Mouse (Mus musculus) limb, embryonic 11.5 days (tissue): ENCODE measurements around the gene Mrpl33. TPM values are rescaled to one million over a fixed set of nuclear protein-coding genes. Genes with fewer than 3 reads are reported as not detected.

Experiments
- ATAC-seq: fragments of 200-750 bp; cut with Nextera tagmentation; 2 replicates; pipeline ENCODE4 v1.8.0; 2017; ENCODE audit warnings: low read depth; ENCODE audit not compliant: insufficient number of reproducible peaks, low FRiP score, low TSS enrichment
- DNase-seq: peaks from one replicate; pipeline ENCODE4 v3.0.0-alpha.2; 2015; ENCODE audit warnings: low spot score
- H3K27ac ChIP-seq: fragments of 300-500 bp; sonication (generic); replicated peaks from 2 replicates; pipeline ENCODE4 v1.5.1; 2014; ENCODE audit warnings: low read depth, mild to moderate bottlenecking, low read length
- H3K27me3 ChIP-seq: fragments of 300-500 bp; sonication (generic); 2 replicates; pipeline ENCODE4 v1.6.1; 2014; ENCODE audit warnings: mild to moderate bottlenecking, low read length, mixed read lengths; ENCODE audit not compliant: control insufficient read depth, insufficient read depth
- H3K36me3 ChIP-seq: fragments of 300-500 bp; sonication (generic); 2 replicates; pipeline ENCODE4 v1.6.1; 2014; ENCODE audit warnings: mild to moderate bottlenecking, low read length, moderate library complexity, mixed read lengths; ENCODE audit not compliant: control insufficient read depth, insufficient read depth
- H3K4me1 ChIP-seq: fragments of 300-500 bp; sonication (generic); 2 replicates; pipeline ENCODE4 v1.6.1; 2014; ENCODE audit warnings: low read length, mixed read lengths; ENCODE audit not compliant: control insufficient read depth, insufficient read depth
- H3K4me2 ChIP-seq: fragments of 300-500 bp; sonication (generic); 2 replicates; pipeline ENCODE4 v1.6.1; 2014; ENCODE audit warnings: low read depth, mild to moderate bottlenecking, moderate library complexity; ENCODE audit not compliant: severe bottlenecking
- H3K4me3 ChIP-seq: fragments of 300-500 bp; sonication (generic); 2 replicates; pipeline ENCODE4 v1.5.1; 2014; ENCODE audit warnings: low read depth, low read length
- H3K9ac ChIP-seq: fragments of 300-500 bp; sonication (generic); 2 replicates; pipeline ENCODE4 v1.6.1; 2014; ENCODE audit warnings: mild to moderate bottlenecking, low read length
- H3K9me3 ChIP-seq: fragments of 300-500 bp; sonication (generic); 2 replicates; pipeline ENCODE4 v1.6.1; 2016; ENCODE audit warnings: low read length; ENCODE audit not compliant: control insufficient read depth
- WGBS: fragments of 180-500 bp; shearing (Covaris S2); extraction: QIAGEN DNeasy Blood & Tissue Kit; methylation state at CpG from one replicate; pipeline ENCODE4 v1.1.7; 2014; 5-methylcytosine and 5-hydroxymethylcytosine counted together
- polyA plus RNA-seq: library from polyadenylated mRNA; unstranded; fragments of >200 nt; fragmentation: Nextera tagmentation; extraction: Ambion mirVana; gene quantifications from 2 replicates; pipeline ENCODE4 v1.2.1, GENCODE M21; 2014

Mrpl33 gene
- polyA plus RNA-seq, 1 experiment from 2014 or later, result 254 TPM

DNA sequence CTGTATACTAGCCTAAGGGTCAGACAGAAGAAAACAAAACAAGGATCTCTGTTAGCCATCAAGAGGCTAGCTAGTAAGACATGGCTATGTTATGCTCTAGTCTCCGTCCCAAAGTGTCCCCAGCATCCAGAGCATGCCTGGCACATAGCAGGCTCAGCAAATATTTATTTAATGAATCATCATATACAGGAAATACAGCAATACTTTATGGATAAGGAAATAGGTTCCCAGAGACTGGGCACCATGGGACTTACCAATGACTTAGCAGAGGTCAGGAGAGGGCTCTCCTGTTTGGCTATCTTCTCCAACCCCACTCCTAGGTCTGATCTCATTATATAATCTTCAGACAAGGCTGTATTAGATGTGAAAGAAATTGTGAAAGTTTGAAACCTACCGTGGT is 50.6 kb downstream of the Mrpl33 start:
- WGBS, result 87% methylated on average over 2 of the region's 2 CpGs
- Histone ChIP-seq H3K36me3 (no peaks in the 10 kb centered on the region), H3K27me3 (no peaks in the 10 kb centered on the region), H3K9me3 (no peaks in the 10 kb centered on the region), H3K4me2 (no peak overlapping the region), H3K27ac (no peak overlapping the region), H3K4me3 (no peak overlapping the region), H3K4me1 (no peaks in the 10 kb centered on the region), H3K9ac (no peak overlapping the region)
- no peak for DNase-seq
- ATAC-seq, result no peak

DNA sequence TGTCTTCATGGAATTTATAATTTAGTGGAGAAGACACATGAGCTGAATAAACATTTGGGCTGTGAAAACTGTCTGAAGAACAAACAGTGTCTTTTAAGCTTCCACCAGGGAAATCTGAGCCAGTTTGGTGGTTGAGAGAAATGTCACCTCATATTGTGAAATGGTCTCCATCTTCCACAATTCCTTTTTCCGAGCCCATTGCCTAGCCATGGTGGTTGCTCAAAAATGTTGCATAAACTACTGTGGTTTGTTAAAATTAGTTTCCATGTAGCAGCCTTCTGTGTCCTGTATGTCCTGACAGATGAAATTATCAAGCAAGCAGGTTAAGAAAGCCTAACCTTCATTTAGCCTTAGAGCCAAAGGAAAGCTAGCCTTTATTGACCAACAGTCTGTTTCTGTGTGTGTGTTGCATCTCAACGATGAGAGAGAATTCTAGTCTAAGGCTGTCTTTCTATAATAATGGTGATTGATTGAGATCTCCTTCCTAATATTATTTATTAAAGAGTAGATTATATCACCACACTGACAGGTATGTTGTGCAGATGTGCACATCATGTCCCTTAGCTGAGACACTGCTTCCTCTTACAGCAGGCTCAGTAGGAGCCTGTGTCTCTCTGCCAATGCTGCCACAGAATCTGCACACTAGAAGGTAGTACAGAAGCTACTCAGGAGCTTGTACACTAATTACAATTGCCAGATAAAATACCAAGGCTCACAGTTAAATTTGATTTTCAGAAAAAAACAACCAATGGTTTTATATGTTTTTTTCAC is 54.0 kb downstream of the Mrpl33 start:
- Histone ChIP-seq H3K9me3 (no peaks in the 10 kb centered on the region), H3K4me1 (no peaks in the 10 kb centered on the region), H3K9ac (no peak overlapping the region), H3K4me3 (no peak overlapping the region), H3K4me2 (no peak overlapping the region), H3K27me3 (no peaks in the 10 kb centered on the region), H3K27ac (no peak overlapping the region), H3K36me3 (no peaks in the 10 kb centered on the region)
- ATAC-seq (no peak), DNase-seq (no peak)
- WGBS, result 89% methylated on average over 2 of the region's 2 CpGs

- Histone ChIP-seq H3K9ac (no peak overlapping the region), H3K27ac (no peak overlapping the region), H3K36me3 (no peaks in the 10 kb centered on the region), H3K4me1 (no peaks in the 10 kb centered on the region), H3K4me3 (no peak overlapping the region), H3K27me3 (no peaks in the 10 kb centered on the region), H3K9me3 (no peaks in the 10 kb centered on the region), H3K4me2 (no peak overlapping the region)
- no peak for DNase-seq
- 97% methylated on average over 1 of the region's 1 CpGs for WGBS
- ATAC-seq, result no peak
Measured at GRCm38 (mm10) chr5:31655688-31656190, 59.0 kb downstream of the Mrpl33 start.

DNA sequence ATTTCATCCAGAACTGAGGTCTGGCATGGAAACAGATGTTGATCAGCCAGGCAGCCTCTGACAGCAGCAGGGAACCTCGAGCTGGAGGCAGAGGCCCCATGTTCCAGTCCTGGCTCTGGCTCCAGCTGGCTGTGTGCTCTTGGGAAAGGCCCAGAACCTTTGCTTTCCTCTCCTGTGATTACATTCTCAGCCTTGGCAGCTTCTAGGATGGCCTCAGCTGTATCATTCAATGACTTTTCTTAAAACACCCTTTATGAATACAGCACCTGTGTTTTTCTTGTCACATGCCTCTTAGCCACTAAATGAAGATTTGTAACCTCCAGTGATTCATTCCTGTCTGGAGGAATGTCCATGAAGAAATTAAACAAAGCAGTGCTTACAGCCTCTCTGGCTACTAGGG is 69.4 kb downstream of the Mrpl33 start:
- Histone ChIP-seq H3K4me3 (no peak overlapping the region), H3K9me3 (no peaks in the 10 kb centered on the region), H3K36me3 (no peaks in the 10 kb centered on the region), H3K27me3 (no peaks in the 10 kb centered on the region), H3K27ac (no peak overlapping the region), H3K4me2 (no peak overlapping the region), H3K9ac (no peak overlapping the region), H3K4me1 (no peaks in the 10 kb centered on the region)
- ATAC-seq (no peak), DNase-seq (no peak)
- 38% methylated on average over 1 of the region's 1 CpGs for WGBS

GRCm38 (mm10) chr5:31668325-31668968 is 71.7 kb downstream of the Mrpl33 start:
- no peaks in the 10 kb centered on the region for H3K4me1 ChIP-seq
- DNase-seq (no peak), ATAC-seq (no peak)
- H3K36me3 ChIP-seq, result no peaks in the 10 kb centered on the region
- H3K4me3 ChIP-seq, result no peak overlapping the region
- no peaks in the 10 kb centered on the region for H3K27me3 ChIP-seq
- no peak overlapping the region for H3K27ac ChIP-seq
- 68% methylated on average over 13 of the region's 13 CpGs for WGBS
- no peak overlapping the region for H3K4me2 ChIP-seq
- H3K9ac ChIP-seq, result no peak overlapping the region
- no peaks in the 10 kb centered on the region for H3K9me3 ChIP-seq

- H3K36me3 ChIP-seq, result no peaks in the 10 kb centered on the region
- WGBS, result 61% methylated on average over 5 of the region's 5 CpGs
- no peaks in the 10 kb centered on the region for H3K27me3 ChIP-seq
- no peak overlapping the region for H3K4me2 ChIP-seq
- H3K9ac ChIP-seq, result no peak overlapping the region
- ATAC-seq, result no peak
- no peak for DNase-seq
- H3K27ac ChIP-seq, result no peak overlapping the region
- H3K4me1 ChIP-seq, result no peaks in the 10 kb centered on the region
- no peaks in the 10 kb centered on the region for H3K9me3 ChIP-seq
- H3K4me3 ChIP-seq, result no peak overlapping the region
Measured at GRCm38 (mm10) chr5:31669984-31670383, 73.2 kb downstream of the Mrpl33 start.

GRCm38 (mm10) chr5:31671137-31671536 is 74.4 kb downstream of the Mrpl33 start:
- WGBS, result 57% methylated on average over 2 of the region's 2 CpGs
- H3K27ac ChIP-seq, result no peak overlapping the region
- H3K4me1 ChIP-seq, result no peaks in the 10 kb centered on the region
- no peak for DNase-seq
- H3K9me3 ChIP-seq, result no peaks in the 10 kb centered on the region
- no peak for ATAC-seq
- H3K27me3 ChIP-seq, result no peaks in the 10 kb centered on the region
- no peak overlapping the region for H3K4me2 ChIP-seq
- H3K9ac ChIP-seq, result no peak overlapping the region
- no peaks in the 10 kb centered on the region for H3K36me3 ChIP-seq
- no peak overlapping the region for H3K4me3 ChIP-seq

- Histone ChIP-seq H3K4me1 (no peaks in the 10 kb centered on the region), H3K27ac (no peak overlapping the region), H3K4me3 (no peak overlapping the region), H3K9ac (no peak overlapping the region), H3K27me3 (no peaks in the 10 kb centered on the region), H3K9me3 (no peaks in the 10 kb centered on the region), H3K4me2 (no peak overlapping the region), H3K36me3 (no peaks in the 10 kb centered on the region)
- 92% methylated on average over 2 of the region's 2 CpGs for WGBS
- ATAC-seq, result no peak
- DNase-seq, result no peak
Measured at GRCm38 (mm10) chr5:31673431-31673830, 76.7 kb downstream of the Mrpl33 start.
